Mouse (Mus musculus) heart, adult 2 months (tissue): Measurements from ENCODE around the gene Pla2g4b. TPM values are rescaled to one million over a fixed set of nuclear protein-coding genes. Genes with fewer than 3 reads are reported as not detected.

Experiments used
- DNase-seq, 2 experiments: peaks; one replicate each; pipeline ENCODE4 v3.0.0; 2021
- H3K27ac ChIP-seq: fragments of 200-600 bp; 2 replicates; pipeline ENCODE4 v1.8.1; 2022
- H3K27me3 ChIP-seq: fragments of 200-500 bp; 2 replicates; pipeline ENCODE4 v1.6.1; 2012; ENCODE audit warnings: mild to moderate bottlenecking, low read length, inconsistent platforms, mixed read lengths; ENCODE audit not compliant: control insufficient read depth, insufficient read depth
- H3K36me3 ChIP-seq: fragments of 200-500 bp; 2 replicates; pipeline ENCODE4 v1.6.1; 2012; ENCODE audit warnings: low read length, inconsistent platforms; ENCODE audit not compliant: control insufficient read depth, insufficient read depth
- H3K4me1 ChIP-seq: fragments of 200-500 bp; 2 replicates; pipeline ENCODE4 v1.6.1; 2011; ENCODE audit warnings: low read length; ENCODE audit not compliant: control insufficient read depth, insufficient read depth
- H3K4me3 ChIP-seq: fragments of 200-600 bp; 2 replicates; pipeline ENCODE4 v1.8.1; 2022
- H3K79me2 ChIP-seq: fragments of 200-500 bp; replicated peaks from 2 replicates; pipeline ENCODE4 v1.6.1; 2012; ENCODE audit warnings: mild to moderate bottlenecking, inconsistent platforms, low read length, moderate library complexity, mixed read lengths; ENCODE audit not compliant: control insufficient read depth, insufficient read depth
- H3K9ac ChIP-seq: fragments of 200-500 bp; 2 replicates; pipeline ENCODE4 v1.6.1; 2012; ENCODE audit warnings: low read depth, mild to moderate bottlenecking, control low read depth, inconsistent platforms, low read length, mixed read lengths
- CTCF ChIP-seq: fragments of 200-600 bp; IDR thresholded peaks from 2 replicates; pipeline ENCODE4 v1.8.1; 2022; ENCODE audit warnings: antibody characterized with exemption, mild to moderate bottlenecking, moderate library complexity
- EP300 ChIP-seq: fragments of 200-500 bp; IDR thresholded peaks from 2 replicates; pipeline ENCODE4 v1.6.1; 2011; ENCODE audit warnings: low read depth, low read length, control low read depth; ENCODE audit not compliant: insufficient read depth
- POLR2A ChIP-seq: fragments of 200-500 bp; IDR thresholded peaks from 2 replicates; pipeline ENCODE4 v1.6.1; 2011; ENCODE audit warnings: mild to moderate bottlenecking, low read depth, low read length, control low read depth; ENCODE audit not compliant: insufficient read depth
- WGBS: fragments of 180-500 bp; shearing (Covaris S2); methylation state at CpG from one replicate; pipeline ENCODE4 v1.1.7; 2018; 5-methylcytosine and 5-hydroxymethylcytosine counted together
- intact Hi-C: fragments of 180-260 bp; cut with DNase I; formaldehyde crosslinking; loops from one replicate; pipeline ENCODE4 v1.15.1; 2025
- polyA plus RNA-seq: library from polyadenylated mRNA; depleted of rRNA; stranded (reverse); fragments of >200 nt; gene quantifications from 2 replicates; pipeline ENCODE4 v1.2.3, GENCODE M21; 2012
- total RNA-seq, 2 experiments: library from RNA; stranded (reverse); gene quantifications; 2 replicates each; pipeline ENCODE4 v1.2.3; 2021

Pla2g4b gene
- total and polyA plus RNA-seq, 3 experiments: 1.6 to 3.3 (median 1.9) TPM

- no peak overlapping the region for H3K27ac ChIP-seq
- peaks cover 9% of the 10 kb centered on the region for H3K4me1 ChIP-seq
- 0 out of 2 replicates have a peak, but pooled peaks cover 2% of the 10 kb centered on the region for H3K36me3 ChIP-seq
- DNase-seq: no peak
- whole genome bisulfite sequencing: 58% methylated on average over 3 of the region's 3 CpGs
- H3K79me2 ChIP-seq: no peaks in the 10 kb centered on the region
- TF ChIP-seq POLR2A (no peak), CTCF (no peak), EP300 (no peak)
- intact Hi-C loops: no loop called here
- H3K9ac ChIP-seq: no peak overlapping the region
- no peak overlapping the region for H3K4me3 ChIP-seq
- H3K27me3 ChIP-seq: no peaks in the 10 kb centered on the region
Observed at GRCm38 (mm10) chr2:120000882-120001584, 32.2 kb upstream of the Pla2g4b start.

DNA sequence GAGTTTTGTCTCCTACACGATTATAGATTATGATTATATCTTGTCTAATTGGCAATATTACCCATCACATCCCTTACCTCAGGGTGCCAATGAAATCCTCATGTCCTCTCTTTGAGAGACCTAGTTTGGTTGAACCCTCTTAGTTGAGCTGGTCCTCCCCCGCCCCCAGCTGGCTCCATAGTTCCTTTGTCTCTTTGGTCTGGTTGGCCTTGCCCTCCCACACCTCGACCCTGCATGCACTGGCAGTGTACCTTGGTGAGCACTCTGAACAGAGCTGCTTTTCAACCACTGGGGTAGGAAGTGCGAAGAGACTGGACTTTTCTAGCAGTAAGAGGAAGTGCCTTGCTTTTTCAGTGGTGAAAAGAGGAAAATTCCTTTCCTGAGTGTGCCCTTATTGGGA lies 31.3 kb upstream of the Pla2g4b start:
- H3K27ac ChIP-seq: no peak overlapping the region
- 66% methylated on average over 4 of the region's 4 CpGs for WGBS
- H3K9ac ChIP-seq: no peak overlapping the region
- no peaks in the 10 kb centered on the region for H3K36me3 ChIP-seq
- intact Hi-C loops: no loop called here
- peaks cover 6% of the 10 kb centered on the region for H3K4me1 ChIP-seq
- H3K27me3 ChIP-seq: no peaks in the 10 kb centered on the region
- no peak for DNase-seq
- no peak overlapping the region for H3K4me3 ChIP-seq
- TF ChIP-seq CTCF (no peak), POLR2A (no peak)
- no peaks in the 10 kb centered on the region for H3K79me2 ChIP-seq

DNA sequence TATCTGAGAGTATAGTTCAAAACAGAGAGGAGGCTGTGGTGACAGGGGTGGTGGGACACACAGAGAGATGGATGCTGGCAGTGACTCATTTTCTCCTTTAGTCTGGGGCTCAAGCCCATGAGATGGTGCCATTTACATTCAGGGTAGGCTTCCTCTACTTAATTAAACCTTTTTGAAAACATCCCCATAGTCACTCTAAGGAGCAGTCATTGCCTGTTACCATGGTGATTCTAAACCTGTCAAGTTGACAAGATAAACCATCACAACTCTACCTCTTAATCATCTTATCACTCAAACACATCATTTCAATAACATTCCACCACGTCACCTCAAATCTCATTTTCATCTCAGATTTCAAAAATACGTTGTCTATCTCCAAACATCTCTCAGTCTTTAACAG lies 29.2 kb upstream of the Pla2g4b start:
- Histone ChIP-seq H3K27me3 (no peaks in the 10 kb centered on the region), H3K36me3 (no peaks in the 10 kb centered on the region; the same call in 1 of the 2 replicates), H3K4me3 (no peak overlapping the region), H3K4me1 (peaks cover 7% of the 10 kb centered on the region), H3K9ac (no peak overlapping the region), H3K27ac (no peak overlapping the region), H3K79me2 (no peaks in the 10 kb centered on the region)
- intact Hi-C loops: no loop called here
- TF ChIP-seq POLR2A (no peak), CTCF (no peak), EP300 (no peak)
- 93% methylated on average over 2 of the region's 2 CpGs for WGBS
- no peak for DNase-seq

GRCm38 (mm10) chr2:120006696-120007095 lies 26.5 kb upstream of the Pla2g4b start:
- H3K36me3 ChIP-seq: no peaks in the 10 kb centered on the region; the same call in 1 of the 2 replicates
- H3K4me3 ChIP-seq: no peak overlapping the region
- intact Hi-C loops: no loop called here
- DNase-seq: no peak
- H3K27ac ChIP-seq: no peak overlapping the region
- no peak for TF ChIP-seq EP300
- no peak for TF ChIP-seq CTCF
- TF ChIP-seq POLR2A: no peak
- H3K79me2 ChIP-seq: no peaks in the 10 kb centered on the region
- no peaks in the 10 kb centered on the region for H3K27me3 ChIP-seq
- H3K9ac ChIP-seq: no peak overlapping the region
- WGBS: 95% methylated on average over 7 of the region's 7 CpGs
- H3K4me1 ChIP-seq: peaks cover 6% of the 10 kb centered on the region

DNA sequence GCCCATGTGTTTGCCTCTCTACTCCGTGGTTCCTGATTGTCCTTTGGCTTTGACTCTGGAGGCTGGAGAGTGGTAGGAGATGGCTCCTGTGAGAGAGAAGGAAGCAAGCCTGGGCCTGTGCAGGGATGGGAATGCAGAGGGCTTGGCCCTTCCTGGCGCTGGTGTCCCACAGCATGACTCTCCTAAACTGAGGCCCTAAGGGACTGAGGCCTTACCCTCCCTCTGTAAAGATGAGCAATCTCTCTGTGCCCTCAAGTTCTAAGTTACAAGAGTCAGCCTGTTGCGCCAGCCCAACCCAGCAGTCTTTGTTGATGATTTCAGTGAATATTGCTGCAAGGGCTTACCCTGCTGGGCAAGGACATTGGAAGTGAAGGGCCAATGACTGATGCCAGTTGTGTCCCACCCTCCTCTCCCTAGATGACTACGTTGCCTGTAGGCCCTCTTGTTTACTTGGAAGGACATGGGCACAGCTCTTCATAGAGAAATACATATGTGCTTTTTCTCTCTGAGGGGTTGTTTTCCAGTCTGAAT lies 25.5 kb upstream of the Pla2g4b start:
- 75% methylated on average over 4 of the region's 4 CpGs for WGBS
- Histone ChIP-seq H3K36me3 (no peaks in the 10 kb centered on the region; the same call in 1 of the 2 replicates), H3K9ac (no peak overlapping the region), H3K4me1 (peaks cover 6% of the 10 kb centered on the region), H3K27ac (no peak overlapping the region), H3K79me2 (no peaks in the 10 kb centered on the region), H3K4me3 (no peak overlapping the region), H3K27me3 (no peaks in the 10 kb centered on the region)
- TF ChIP-seq EP300: no peak
- TF ChIP-seq POLR2A: no peak
- TF ChIP-seq CTCF: no peak
- intact Hi-C loops: no loop called here
- DNase-seq: no peak

GRCm38 (mm10) chr2:120008672-120009071 lies 24.5 kb upstream of the Pla2g4b start:
- WGBS: 40% methylated on average over 4 of the region's 4 CpGs
- TF ChIP-seq CTCF: no peak
- no peak for TF ChIP-seq EP300
- no peak for TF ChIP-seq POLR2A
- no peak overlapping the region for H3K27ac ChIP-seq
- H3K36me3 ChIP-seq: no peaks in the 10 kb centered on the region; the same call in 1 of the 2 replicates
- H3K27me3 ChIP-seq: no peaks in the 10 kb centered on the region
- H3K4me3 ChIP-seq: no peak overlapping the region
- no peaks in the 10 kb centered on the region for H3K79me2 ChIP-seq
- no peak for DNase-seq
- no peak overlapping the region for H3K9ac ChIP-seq
- intact Hi-C loops: no loop called here
- peaks cover 6% of the 10 kb centered on the region for H3K4me1 ChIP-seq
